Mouse (Mus musculus) retina, postnatal 7 days (tissue): ENCODE data around the gene Smad1.

Source experiments
- DNase-seq: peaks from one replicate; pipeline ENCODE4 v3.0.0-alpha.2; 2012; ENCODE audit warnings: low read depth, low spot score

Gene Smad1

GRCm38 (mm10) chr8:79299704-79300103 lies 99.6 kb downstream of the Smad1 start:
- DNase-seq, result no peak

GRCm38 (mm10) chr8:79297763-79298162 lies 101.6 kb downstream of the Smad1 start:
- peak; percentile 66 for DNase-seq

GRCm38 (mm10) chr8:79295276-79296105 lies 103.8 kb downstream of the Smad1 start:
- no peak for DNase-seq

- DNase-seq, result peak; percentile 95
Measured at GRCm38 (mm10) chr8:79294610-79295275, 104.6 kb downstream of the Smad1 start, which contains the start of gene Mmaa. Gene Mmaa, minus strand, starts transcription at chr8:79294937.

- no peak for DNase-seq
Measured at GRCm38 (mm10) chr8:79293841-79294240, 105.5 kb downstream of the Smad1 start.

- DNase-seq, result no peak
Measured at GRCm38 (mm10) chr8:79292712-79293264, 106.5 kb downstream of the Smad1 start.

- no peak for DNase-seq
Measured at GRCm38 (mm10) chr8:79289592-79289991, 109.7 kb downstream of the Smad1 start.

GRCm38 (mm10) chr8:79288681-79289080 lies 110.6 kb downstream of the Smad1 start:
- no peak for DNase-seq
